11 mouse cellular contexts compared by ENCODE assay signal in the genomic region with DNA sequence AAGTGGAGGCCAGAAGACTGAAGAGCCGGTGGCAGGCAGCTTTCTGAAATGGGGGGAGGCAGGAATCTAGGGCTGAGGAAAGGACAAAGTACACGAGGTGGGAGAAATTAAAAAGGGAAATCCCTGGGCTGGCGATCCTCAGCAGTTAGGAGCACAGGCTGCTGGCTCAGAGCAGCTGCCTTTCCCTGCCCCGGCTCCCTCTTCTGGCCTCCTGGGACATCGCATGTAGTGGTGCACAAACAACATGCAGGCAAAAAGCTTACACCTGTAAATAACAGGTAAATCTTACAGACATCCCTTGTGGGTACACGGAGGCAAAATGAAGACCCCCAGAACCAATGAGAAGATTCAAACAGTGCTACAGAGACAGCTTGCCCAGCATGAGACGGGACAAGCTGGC. TPM values are rescaled to one million over a fixed set of nuclear protein-coding genes. Genes with fewer than 3 reads are reported as not detected.
A peak's percentile ranks its signal among the peaks of the same experiment; 100 is the strongest.
DNase-seq lines count a peak whose midpoint lies in the region; ATAC-seq and TF ChIP-seq lines count a peak whose summit lies in the region.
"Had no signal": no experiment of that assay in that cellular context is flagged by ENCODE, and none has a peak within 500 bp of the region (broad histone marks: within the 10 kb centered on the region; RNA-seq: fewer than 3 reads in every experiment).

No protein-coding gene starts in this region.

- no peak overlapping the region for H3K4me3 ChIP-seq in hindbrain, postnatal 0 days (ENCODE audit: low read length)
- no peak overlapping the region for H3K4me3 ChIP-seq in hindbrain, embryonic 14.5 days (replicated peaks; ENCODE audit: low read length)
- H3K4me3 ChIP-seq in midbrain, embryonic 14.5 days (replicated peaks; ENCODE audit: low read depth, low read length) = no peak overlapping the region
- no peak overlapping the region for H3K4me3 ChIP-seq in midbrain, embryonic 15.5 days
- H3K4me3 ChIP-seq: embryonic facial prominence, embryonic 15.5 days; limb, embryonic 10.5 days had no signal

- H3K9me3 ChIP-seq in hindbrain, postnatal 0 days (ENCODE audit: low read length) = no peaks in the 10 kb centered on the region
- H3K9me3 ChIP-seq in hindbrain, embryonic 14.5 days (ENCODE audit: control insufficient read depth, low read length) = no peaks in the 10 kb centered on the region
- H3K9me3 ChIP-seq in midbrain, embryonic 14.5 days (ENCODE audit: control insufficient read depth, low read length) = no peaks in the 10 kb centered on the region
- H3K9me3 ChIP-seq in midbrain, embryonic 15.5 days = no peaks in the 10 kb centered on the region
- H3K9me3 ChIP-seq: embryonic facial prominence, embryonic 15.5 days; limb, embryonic 10.5 days had no signal

- 58% methylated on average over 7 of the region's 7 CpGs for WGBS in hindbrain, postnatal 0 days
- 64% methylated on average over 7 of the region's 7 CpGs for WGBS in hindbrain, embryonic 14.5 days
- WGBS in midbrain, embryonic 14.5 days = 60% methylated on average over 7 of the region's 7 CpGs
- 55% methylated on average over 7 of the region's 7 CpGs for WGBS in midbrain, embryonic 15.5 days

- H3K4me2 ChIP-seq in hindbrain, postnatal 0 days (ENCODE audit: low read depth, low read length) = no peak overlapping the region
- H3K4me2 ChIP-seq in hindbrain, embryonic 14.5 days (replicated peaks) = no peak overlapping the region
- no peak overlapping the region for H3K4me2 ChIP-seq in midbrain, embryonic 14.5 days (ENCODE audit: low read length)
- no peak overlapping the region for H3K4me2 ChIP-seq in midbrain, embryonic 15.5 days
- H3K4me2 ChIP-seq: embryonic facial prominence, embryonic 15.5 days had no signal

- no peaks in the 10 kb centered on the region for H3K4me1 ChIP-seq in hindbrain, postnatal 0 days (ENCODE audit: insufficient read depth, low read length)
- H3K4me1 ChIP-seq in hindbrain, embryonic 14.5 days (replicated peaks; ENCODE audit: control insufficient read depth, insufficient read depth, low read length) = no peaks in the 10 kb centered on the region
- no peaks in the 10 kb centered on the region for H3K4me1 ChIP-seq in midbrain, embryonic 14.5 days (ENCODE audit: control insufficient read depth, insufficient read depth, low read length)
- no peaks in the 10 kb centered on the region for H3K4me1 ChIP-seq in midbrain, embryonic 15.5 days
- H3K4me1 ChIP-seq: embryonic facial prominence, embryonic 15.5 days; limb, embryonic 10.5 days had no signal

- peak; percentile 37 for DNase-seq in hindbrain, postnatal 0 days (ENCODE audit: low spot score)
- no peak for DNase-seq in hindbrain, embryonic 14.5 days (ENCODE audit: low spot score)
- peak; percentile 35 for DNase-seq in midbrain, embryonic 14.5 days
- DNase-seq in NIH3T3 (ENCODE audit: low read depth) = peak; percentile 68
- peak; percentile 24 for DNase-seq in lung, postnatal 10 days
- no peak for DNase-seq in right cerebral cortex, postnatal 4 days
- DNase-seq in left cerebral cortex, adult 11 months (ENCODE audit: low spot score) = no peak

- ATAC-seq in hindbrain, postnatal 0 days = no peak
- no peak for ATAC-seq in hindbrain, embryonic 14.5 days (ENCODE audit: low FRiP score)
- ATAC-seq in midbrain, embryonic 14.5 days (ENCODE audit: low FRiP score, low TSS enrichment) = no peak
- ATAC-seq in midbrain, embryonic 15.5 days (replicated peaks) = no peak

- H3K36me3 ChIP-seq in hindbrain, postnatal 0 days (ENCODE audit: insufficient read depth, low read length) = peaks cover 15% of the 10 kb centered on the region
- peaks cover 26% of the 10 kb centered on the region for H3K36me3 ChIP-seq in hindbrain, embryonic 14.5 days (replicated peaks; ENCODE audit: control insufficient read depth, insufficient read depth)
- peaks cover 29% of the 10 kb centered on the region for H3K36me3 ChIP-seq in midbrain, embryonic 14.5 days (ENCODE audit: control insufficient read depth, insufficient read depth, low read length)
- peaks cover 3% of the 10 kb centered on the region; the same call in 1 of the 2 replicates for H3K36me3 ChIP-seq in midbrain, embryonic 15.5 days (replicated peaks)

- H3K27ac ChIP-seq in hindbrain, postnatal 0 days = no peak overlapping the region
- H3K27ac ChIP-seq in hindbrain, embryonic 14.5 days = no peak overlapping the region
- H3K27ac ChIP-seq in midbrain, embryonic 14.5 days (replicated peaks; ENCODE audit: low read depth, low read length) = no peak overlapping the region
- H3K27ac ChIP-seq in midbrain, embryonic 15.5 days = no peak overlapping the region
- H3K27ac ChIP-seq: embryonic facial prominence, embryonic 15.5 days; limb, embryonic 10.5 days had no signal

- no peak overlapping the region for H3K9ac ChIP-seq in hindbrain, postnatal 0 days (replicated peaks; ENCODE audit: low read length)
- no peak overlapping the region for H3K9ac ChIP-seq in hindbrain, embryonic 14.5 days
- no peak overlapping the region for H3K9ac ChIP-seq in midbrain, embryonic 14.5 days (replicated peaks; ENCODE audit: low read length)
- H3K9ac ChIP-seq in midbrain, embryonic 15.5 days = no peak overlapping the region
- H3K9ac ChIP-seq: embryonic facial prominence, embryonic 15.5 days had no signal

- H3K27me3 ChIP-seq in hindbrain, postnatal 0 days (ENCODE audit: insufficient read depth, low read length) = no peaks in the 10 kb centered on the region
- H3K27me3 ChIP-seq in hindbrain, embryonic 14.5 days (ENCODE audit: control insufficient read depth, insufficient read depth, low read length) = no peaks in the 10 kb centered on the region
- no peaks in the 10 kb centered on the region for H3K27me3 ChIP-seq in midbrain, embryonic 14.5 days (ENCODE audit: control insufficient read depth, insufficient read depth, low read length)
- H3K27me3 ChIP-seq in midbrain, embryonic 15.5 days (replicated peaks) = no peaks in the 10 kb centered on the region
- H3K27me3 ChIP-seq: embryonic facial prominence, embryonic 15.5 days had no signal

- TF ChIP-seq CTCF in hindbrain, postnatal 0 days (IDR thresholded peaks at IDR 0.05; ENCODE audit: low read depth) = peak; percentile 64

RNA-seq across cellular contexts. Expression of gene Tigar, which starts 14.8 kb away (rescaled TPM):
- total RNA-seq in hindbrain, postnatal 0 days (2014; rRNA removed) = 6.6 and 7.7 TPM in 2 replicates
- polyA plus RNA-seq in hindbrain, postnatal 0 days (2015; fragmentation: Nextera tagmentation; extraction: Ambion mirVana) = 4.9 and 5.2 TPM in 2 replicates
- 6.5 and 6.9 TPM in 2 replicates for polyA plus RNA-seq in hindbrain, embryonic 14.5 days (2014; fragmentation: Nextera tagmentation; extraction: Ambion mirVana)
- 5.0 and 6.5 TPM in 2 replicates for polyA plus RNA-seq in midbrain, embryonic 14.5 days (2014; fragmentation: Nextera tagmentation; extraction: Ambion mirVana)
- 6.5 and 7.1 TPM in 2 replicates for polyA plus RNA-seq in midbrain, embryonic 15.5 days (2015; fragmentation: Nextera tagmentation; extraction: Ambion mirVana)

RNA-seq across cellular contexts. Expression of gene Fgf23, which starts 21.9 kb away (rescaled TPM):
- total RNA-seq in hindbrain, postnatal 0 days (2014; rRNA removed) = 1.8 and 1.9 TPM in 2 replicates
- polyA plus RNA-seq in hindbrain, postnatal 0 days (2015; fragmentation: Nextera tagmentation; extraction: Ambion mirVana) = 0.28 TPM in 2 replicates
- 0.11 and 0.18 TPM in 2 replicates for polyA plus RNA-seq in hindbrain, embryonic 14.5 days (2014; fragmentation: Nextera tagmentation; extraction: Ambion mirVana)
- polyA plus RNA-seq in midbrain, embryonic 14.5 days (2014; fragmentation: Nextera tagmentation; extraction: Ambion mirVana) = 0.18 TPM in 1 of 2 replicates, not detected in the other
- 0.27 and 0.33 TPM in 2 replicates for polyA plus RNA-seq in midbrain, embryonic 15.5 days (2015; fragmentation: Nextera tagmentation; extraction: Ambion mirVana)
- total RNA-seq: adrenal gland, adult 18-20 months had no signal
- polyA plus RNA-seq: limb, embryonic 10.5 days had no signal

RNA-seq across cellular contexts. Expression of gene Ccnd2, which starts 57.4 kb away (rescaled TPM):
- 22.3 and 27.1 TPM in 2 replicates for total RNA-seq in hindbrain, postnatal 0 days (2014; rRNA removed)
- 229 and 263 TPM in 2 replicates for polyA plus RNA-seq in hindbrain, postnatal 0 days (2015; fragmentation: Nextera tagmentation; extraction: Ambion mirVana)
- 163 and 239 TPM in 2 replicates for polyA plus RNA-seq in hindbrain, embryonic 14.5 days (2014; fragmentation: Nextera tagmentation; extraction: Ambion mirVana)
- 252 and 477 TPM in 2 replicates for polyA plus RNA-seq in midbrain, embryonic 14.5 days (2014; fragmentation: Nextera tagmentation; extraction: Ambion mirVana)
- 320 and 370 TPM in 2 replicates for polyA plus RNA-seq in midbrain, embryonic 15.5 days (2015; fragmentation: Nextera tagmentation; extraction: Ambion mirVana)

Comparison
In these comparisons a context has a peak if more than half of its experiments do, and no peak if none do; other contexts are left out.
1. DNase-seq: peak in hindbrain, postnatal 0 days (single experiment), midbrain, embryonic 14.5 days (single experiment), NIH3T3 (single experiment) and lung, postnatal 10 days (single experiment); none in hindbrain, embryonic 14.5 days (single experiment), right cerebral cortex, postnatal 4 days (single experiment) and left cerebral cortex, adult 11 months (single experiment).